Mouse (Mus musculus) adrenal gland (tissue): Measurements from ENCODE around the gene Rcn1.

Source experiments
- intact Hi-C: fragments of 180-260 bp; cut with DNase I; formaldehyde crosslinking; loops from one replicate; pipeline ENCODE4 v1.15.1; 2025

Gene Rcn1

DNA sequence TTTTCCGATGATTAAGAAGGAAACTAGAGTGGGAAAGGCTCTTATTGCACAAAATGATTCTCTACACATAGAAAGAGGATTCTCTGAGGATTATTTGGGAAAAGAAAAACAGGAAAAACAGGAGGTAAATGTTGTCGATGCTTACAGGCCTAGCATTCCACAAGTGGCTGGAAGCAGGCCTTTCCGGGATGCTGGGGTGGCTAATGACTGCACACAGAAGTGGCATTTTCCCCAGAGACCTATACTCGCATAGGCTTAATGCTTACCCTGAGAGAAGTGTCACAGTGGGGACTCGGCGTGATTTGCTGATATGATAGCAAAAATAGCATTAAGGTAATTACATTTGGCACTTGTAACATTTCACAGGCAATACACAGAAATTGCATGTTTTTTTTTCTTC, 50.2 kb downstream of the Rcn1 start:
- intact Hi-C loops, result no loop called here

GRCm38 (mm10) chr2:105339993-105340392, 59.1 kb downstream of the Rcn1 start:
- intact Hi-C loops, result no loop called here

- intact Hi-C loops, result no loop called here
Observed at GRCm38 (mm10) chr2:105337171-105337875, 61.8 kb downstream of the Rcn1 start.

DNA sequence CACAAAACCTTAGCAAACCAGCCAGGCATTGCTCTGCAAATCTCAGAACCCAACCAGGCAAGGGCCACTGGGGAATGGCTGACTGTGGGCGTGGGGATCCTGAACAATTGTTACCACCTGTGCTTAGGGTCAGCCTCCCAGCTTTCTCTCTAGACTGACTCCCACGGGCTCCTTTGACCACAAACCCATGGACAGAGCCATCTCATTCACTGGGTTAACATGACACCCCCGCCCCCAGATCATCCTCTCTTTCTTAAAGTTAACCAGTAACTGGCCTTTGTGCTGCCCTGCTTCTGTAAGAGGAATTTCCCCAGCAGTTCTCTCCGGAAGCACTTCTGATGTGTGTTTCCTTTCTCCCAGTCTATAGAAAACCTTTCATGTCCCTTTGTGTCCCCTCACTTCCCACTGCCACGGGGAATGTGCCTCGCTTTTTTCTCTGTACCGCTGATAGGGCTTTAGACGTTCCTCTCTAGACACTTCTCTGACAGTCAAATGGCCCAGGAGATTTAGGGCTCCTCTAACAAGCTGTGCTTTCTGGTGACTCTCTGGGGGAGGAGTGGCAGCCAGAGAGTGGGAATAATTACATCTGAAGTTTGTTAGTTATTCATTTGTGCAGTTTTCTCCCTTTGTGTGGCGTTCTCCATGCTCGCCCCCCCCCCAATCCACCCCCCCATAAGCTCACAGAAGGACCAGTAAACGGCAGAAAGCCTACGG, 62.6 kb downstream of the Rcn1 start:
- intact Hi-C loops, result no loop called here
